Mouse (Mus musculus): ENCODE results near the gene Tspear.
A peak's percentile ranks its signal among the peaks of the same experiment; 100 is the strongest.

Gene Tspear

GRCm38 (mm10) chr10:77869651-77870050 is 183.3 kb downstream of the Tspear start:
- no peak for DNase-seq (ENCODE audit: low read depth)

- peak; percentile 15 for DNase-seq (ENCODE audit: low read depth)
These were observed 192.6 kb downstream of the Tspear start for GRCm38 (mm10) chr10:77878985-77879384.

GRCm38 (mm10) chr10:77880305-77880704 is 193.9 kb downstream of the Tspear start:
- peak; percentile 34 for DNase-seq (ENCODE audit: low read depth)

GRCm38 (mm10) chr10:77882553-77882952 is 196.2 kb downstream of the Tspear start:
- DNase-seq (ENCODE audit: low read depth): no peak

- no peak for DNase-seq (ENCODE audit: low read depth)
These were observed 199.8 kb downstream of the Tspear start for GRCm38 (mm10) chr10:77886007-77886747.

GRCm38 (mm10) chr10:77890987-77891565 is 204.7 kb downstream of the Tspear start:
- no peak for DNase-seq (ENCODE audit: low read depth)

GRCm38 (mm10) chr10:77895562-77895961 is 209.2 kb downstream of the Tspear start:
- no peak for DNase-seq (ENCODE audit: low read depth)

GRCm38 (mm10) chr10:77900126-77900525 is 213.8 kb downstream of the Tspear start:
- no peak for DNase-seq (ENCODE audit: low read depth)

- no peak for DNase-seq (ENCODE audit: low read depth)
These were observed 214.8 kb downstream of the Tspear start for GRCm38 (mm10) chr10:77900903-77901818.

GRCm38 (mm10) chr10:77901871-77902210 is 215.5 kb downstream of the Tspear start:
- DNase-seq (ENCODE audit: low read depth): no peak

- no peak for DNase-seq (ENCODE audit: low read depth)
These were observed 216.0 kb downstream of the Tspear start, which contains the start of gene Lrrc3 for GRCm38 (mm10) chr10:77902211-77902893. Gene Lrrc3, minus strand, starts transcription at chr10:77902536.

- no peak for DNase-seq (ENCODE audit: low read depth)
These were observed 216.7 kb downstream of the Tspear start for GRCm38 (mm10) chr10:77902894-77903715.

GRCm38 (mm10) chr10:77912605-77913004 is 226.2 kb downstream of the Tspear start:
- no peak for DNase-seq (ENCODE audit: low read depth)

- DNase-seq (ENCODE audit: low read depth): no peak
These were observed 226.9 kb downstream of the Tspear start for GRCm38 (mm10) chr10:77913292-77913691.

GRCm38 (mm10) chr10:77916636-77917335 is 230.4 kb downstream of the Tspear start:
- DNase-seq (ENCODE audit: low read depth): peak; percentile 50

GRCm38 (mm10) chr10:77921009-77921408 is 234.6 kb downstream of the Tspear start:
- no peak for DNase-seq (ENCODE audit: low read depth)

- DNase-seq (ENCODE audit: low read depth): peak; percentile 4
These were observed 236.3 kb downstream of the Tspear start for GRCm38 (mm10) chr10:77922681-77923080.

GRCm38 (mm10) chr10:77926140-77926539 is 239.8 kb downstream of the Tspear start:
- DNase-seq (ENCODE audit: low read depth): peak; percentile 57

GRCm38 (mm10) chr10:77927375-77927774 is 241.0 kb downstream of the Tspear start:
- DNase-seq (ENCODE audit: low read depth): no peak

Data from 416B (cell line).